Mouse (Mus musculus) kidney, postnatal 36 days (tissue): Measurements from ENCODE around the gene Mterf4.
"Not testable (repeated sequence)": the region's sequence is repeated elsewhere in the genome, so short reads cannot be mapped to it uniquely, and the experiment has no call there.

Experiments
- DNase-seq, 2 experiments: peaks; one replicate each; pipeline ENCODE4 v3.0.0; 2021 to 2022; ENCODE audit warnings: mixed read lengths in 2 of 2

Gene Mterf4

DNA sequence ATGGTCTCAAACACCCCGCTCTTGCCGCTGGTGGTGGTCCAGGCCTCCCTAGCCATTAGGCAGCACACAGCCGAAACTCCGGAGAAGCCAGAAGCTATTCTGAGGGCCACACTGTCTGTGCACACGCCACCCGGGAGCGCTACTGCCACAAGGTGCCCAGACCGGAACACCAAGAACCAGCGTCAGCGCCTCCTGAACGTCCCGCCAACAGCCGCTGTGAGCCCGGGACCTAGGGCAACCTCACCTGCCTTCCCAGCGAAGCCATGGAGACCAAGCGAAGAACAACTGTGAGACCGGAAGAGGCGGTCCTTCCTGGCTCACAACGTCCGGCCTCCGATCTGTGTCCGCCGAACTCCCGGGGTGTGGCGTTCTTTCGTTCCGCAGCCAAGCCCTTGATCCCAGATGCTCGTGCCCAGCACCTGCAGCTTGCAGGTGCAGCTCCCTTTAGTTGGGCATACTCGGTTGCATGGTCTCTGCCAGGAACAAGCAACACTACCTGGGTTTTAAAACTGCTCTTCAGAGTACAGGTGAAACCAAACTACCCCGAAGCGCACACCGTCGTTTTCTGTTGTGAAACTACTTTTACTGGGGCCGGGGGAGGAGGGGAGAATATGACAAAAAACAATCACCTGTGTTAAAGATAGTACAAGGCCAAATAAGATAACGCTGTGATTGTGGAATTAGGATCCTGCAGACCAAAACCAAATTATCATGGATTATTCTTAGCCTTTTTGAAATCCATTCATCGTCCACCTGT is at the start of gene Mterf4:
Gene Mterf4, minus strand, starts transcription at position 335 of the 757 bp plus-strand sequence.
- peak; percentile 85 to 89 for DNase-seq

DNA sequence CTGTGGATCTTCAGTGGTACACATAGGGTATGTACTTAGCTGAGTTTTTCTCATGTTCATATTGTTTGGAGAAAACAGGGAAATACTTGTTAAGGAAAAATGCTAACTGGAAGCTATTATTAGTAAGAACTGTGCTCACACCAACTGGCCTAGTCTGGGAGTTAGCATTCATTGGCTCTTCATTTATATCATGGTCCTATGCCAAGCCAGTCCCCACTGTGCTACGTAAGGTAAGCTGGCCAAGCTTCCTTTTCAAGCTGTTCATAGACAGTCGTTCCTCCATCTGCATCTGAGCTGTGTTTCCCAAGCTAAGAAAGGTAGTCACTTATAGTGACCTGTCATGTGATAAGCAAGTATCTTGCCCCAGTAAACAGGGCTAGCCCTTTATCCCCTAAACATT is 47.0 kb upstream of the Mterf4 start:
- DNase-seq: no peak

- DNase-seq: no peak
Measured at GRCm38 (mm10) chr1:93349701-93350100, 44.0 kb upstream of the Mterf4 start.

- DNase-seq: no peak
Measured at GRCm38 (mm10) chr1:93347176-93347575, 41.5 kb upstream of the Mterf4 start.

DNA sequence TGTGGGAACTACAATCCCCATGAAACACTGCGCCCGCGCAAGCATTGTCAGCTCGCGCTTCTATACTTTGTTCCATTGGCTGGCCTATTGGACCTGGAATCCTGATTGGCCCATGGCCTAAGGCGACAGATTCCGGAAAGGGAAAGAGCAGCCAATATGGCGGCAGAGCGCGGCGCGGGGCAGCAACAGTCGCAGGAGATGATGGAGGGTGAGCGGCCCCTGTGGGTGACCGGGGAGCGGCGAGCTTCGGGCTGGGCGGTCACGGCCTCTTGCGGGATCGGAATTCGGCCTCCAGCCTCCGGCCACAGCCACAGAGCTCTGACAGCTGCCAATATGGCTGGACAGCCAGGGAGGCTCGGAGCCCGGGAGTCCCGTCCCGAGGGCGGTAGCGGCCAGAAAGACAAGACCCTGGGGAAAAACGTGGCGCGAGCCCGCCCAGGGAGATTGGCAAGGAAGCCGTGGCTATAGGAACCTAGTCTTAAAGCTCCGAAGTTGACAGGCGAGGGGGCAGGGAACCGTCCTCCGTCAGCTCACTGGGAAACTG is 37.9 kb upstream of the Mterf4 start:
- DNase-seq: peak; percentile 96 to 97

- peak; percentile 96 to 98 for DNase-seq
Measured at GRCm38 (mm10) chr1:93342648-93343503, 37.2 kb upstream of the Mterf4 start, which contains the start of the genes Ppp1r7 and Pask. TSS of gene Ppp1r7 (plus strand) at chr1:93342854. TSS of gene Pask (minus strand) at chr1:93343482.

GRCm38 (mm10) chr1:93334621-93335020 is 28.9 kb upstream of the Mterf4 start:
- DNase-seq: no peak

DNA sequence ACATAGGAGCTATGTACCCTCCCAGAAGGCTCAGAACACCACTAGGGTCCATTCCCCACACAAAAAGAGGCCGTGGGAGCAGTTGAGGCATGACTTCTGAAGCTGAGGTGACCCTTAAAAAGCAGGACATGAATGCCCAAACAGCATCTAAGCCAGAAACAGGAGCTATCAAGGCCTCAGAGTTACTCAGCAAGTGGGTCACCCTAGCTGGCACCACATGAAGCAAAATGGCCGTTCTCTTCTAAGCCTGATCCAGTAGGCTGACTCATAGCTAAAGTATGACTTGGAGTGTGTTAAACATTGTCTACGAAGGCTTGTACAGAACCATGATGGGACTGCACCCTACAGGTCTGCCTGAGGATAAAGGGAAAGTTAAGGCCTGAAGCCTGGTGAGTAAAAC is 20.7 kb upstream of the Mterf4 start:
- no peak for DNase-seq

DNA sequence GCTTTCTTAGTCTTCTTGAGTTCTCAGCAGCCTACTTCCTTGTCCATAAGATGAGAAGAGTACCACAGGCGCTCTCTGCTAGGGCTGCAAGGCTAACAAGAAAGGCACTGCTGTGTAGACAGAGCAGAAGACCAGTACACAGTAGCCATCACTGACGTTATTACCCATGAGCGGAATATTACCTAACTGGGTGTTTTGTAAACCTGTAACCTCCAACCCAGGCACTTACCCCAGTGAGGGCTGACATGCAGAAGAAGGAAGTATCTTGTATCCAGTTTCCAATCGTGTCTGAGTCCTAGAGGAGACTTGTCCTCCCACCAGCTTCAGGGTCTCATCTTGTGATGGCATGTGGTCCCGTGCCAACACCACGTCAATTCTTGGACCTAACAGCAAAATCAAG is 18.3 kb upstream of the Mterf4 start:
- DNase-seq: no peak

DNA sequence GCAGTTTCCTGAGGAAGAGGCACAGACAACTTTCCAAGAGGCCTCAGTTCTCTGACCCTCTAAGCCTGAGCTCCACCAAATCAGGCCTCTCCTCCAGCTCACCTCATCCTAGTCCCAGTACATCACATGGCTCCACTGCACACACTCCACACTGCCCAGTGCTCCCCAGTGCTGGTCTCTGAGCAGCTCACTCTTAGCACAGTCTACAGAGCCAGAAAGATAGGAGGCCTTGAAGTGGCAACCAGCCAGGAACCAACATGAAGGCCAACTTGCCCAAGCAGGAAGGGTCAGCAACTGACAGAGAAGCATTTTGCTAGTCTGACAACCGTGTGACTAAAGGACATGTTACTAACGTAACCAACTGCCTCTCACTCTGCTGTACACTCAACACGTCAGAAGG is 5.1 kb downstream of the Mterf4 start:
- DNase-seq: no peak

- no peak for DNase-seq
Measured at GRCm38 (mm10) chr1:93299791-93300190, 5.9 kb downstream of the Mterf4 start.

- not testable (repeated sequence) for DNase-seq
Measured at GRCm38 (mm10) chr1:93294491-93294890, 11.2 kb downstream of the Mterf4 start.

- no peak for DNase-seq
Measured at GRCm38 (mm10) chr1:93292006-93292405, 13.7 kb downstream of the Mterf4 start.

- no peak for DNase-seq
Measured at GRCm38 (mm10) chr1:93291591-93291990, 14.1 kb downstream of the Mterf4 start.

GRCm38 (mm10) chr1:93290956-93291355 is 14.8 kb downstream of the Mterf4 start:
- DNase-seq: no peak

GRCm38 (mm10) chr1:93289678-93290214 is 16.0 kb downstream of the Mterf4 start:
- DNase-seq: no peak

DNA sequence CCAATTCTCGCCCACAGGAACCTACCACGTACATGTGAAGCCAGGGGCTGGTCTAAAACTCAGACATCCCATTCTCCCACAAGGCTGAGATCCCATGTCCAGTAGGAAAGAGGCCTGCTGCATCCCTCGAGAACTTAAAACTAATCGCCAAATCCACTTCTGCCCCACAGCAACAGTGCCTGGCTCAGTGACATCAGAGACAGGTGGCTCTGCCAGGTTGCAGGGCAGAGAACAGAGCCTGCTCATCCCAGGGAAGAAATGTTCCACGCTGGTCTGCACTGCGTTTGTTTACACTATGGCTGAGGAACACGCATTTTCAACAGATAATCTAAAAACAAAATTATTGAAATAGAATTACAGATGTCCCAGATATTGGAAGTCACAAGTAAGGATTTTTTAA is 28.7 kb downstream of the Mterf4 start:
- DNase-seq: no peak

DNA sequence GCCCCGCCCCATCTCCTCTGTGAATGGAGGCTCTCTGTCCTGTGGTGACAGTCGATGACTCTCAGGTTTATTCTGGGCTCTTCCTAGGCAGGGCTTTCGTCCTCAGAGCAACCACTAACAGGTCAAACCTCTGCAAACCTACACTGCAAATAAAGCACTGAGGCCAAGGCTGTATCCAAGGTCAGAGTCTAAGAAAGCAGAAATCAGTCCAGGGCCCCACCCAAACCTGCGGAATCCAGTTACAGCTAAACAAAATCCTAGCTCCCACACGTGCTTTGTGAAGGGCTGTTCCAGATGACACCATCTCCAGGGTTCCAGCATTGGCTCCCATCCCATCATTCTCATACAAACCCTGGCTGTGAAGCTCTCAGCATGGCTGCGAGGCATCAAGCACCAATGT is 30.2 kb downstream of the Mterf4 start:
- DNase-seq: no peak

GRCm38 (mm10) chr1:93272409-93272821 is 33.3 kb downstream of the Mterf4 start:
- peak; percentile 19 to 74 for DNase-seq

DNA sequence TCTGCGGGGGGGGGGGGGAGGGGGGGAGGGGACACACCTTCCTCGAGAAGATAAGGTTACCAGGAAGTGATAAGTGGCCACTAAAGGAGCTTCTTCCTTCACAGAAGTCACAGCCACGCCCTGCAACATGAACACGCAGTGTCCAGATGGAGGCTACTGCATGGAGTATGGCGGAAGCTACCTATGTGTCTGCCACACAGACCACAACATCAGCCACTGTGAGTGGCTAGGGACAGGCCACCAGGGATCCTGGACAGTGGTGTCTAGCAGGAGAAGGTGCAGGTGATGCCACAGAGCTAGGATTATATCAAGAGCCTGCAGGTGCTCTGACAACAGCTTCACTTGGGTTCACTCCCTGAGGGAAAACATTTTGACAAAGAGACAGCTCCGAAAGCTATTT is 34.0 kb downstream of the Mterf4 start:
- no peak for DNase-seq

GRCm38 (mm10) chr1:93270516-93271240 is 35.0 kb downstream of the Mterf4 start:
- no peak for DNase-seq

- DNase-seq: no peak
Measured at GRCm38 (mm10) chr1:93268246-93268645, 37.5 kb downstream of the Mterf4 start.

- peak in 1 of 2 experiments; percentile 24 for DNase-seq
Measured at GRCm38 (mm10) chr1:93267207-93267606, 38.5 kb downstream of the Mterf4 start.
